Mouse (Mus musculus): Measurements from ENCODE around the gene Slc16a10. TPM values are rescaled to one million over a fixed set of nuclear protein-coding genes. Genes with fewer than 3 reads are reported as not detected.
"Not testable (repeated sequence)": the region's sequence is repeated elsewhere in the genome, so short reads cannot be mapped to it uniquely, and the experiment has no call there.

The Slc16a10 gene
- total and polyA plus RNA-seq, 3 experiments: 4.1 to 10.4 (median 4.5) TPM

GRCm38 (mm10) chr10:40018261-40018860 is 123.7 kb downstream of the Slc16a10 start:
- no peak overlapping the region for H3K4me3 ChIP-seq (replicated peaks in 1 of 3; ENCODE audit: low read depth in 2 of 3, low read length in 2 of 3, poor library complexity in 1 of 3)
- no peak for TF ChIP-seq ZC3H11A (IDR thresholded peaks at IDR 0.05; ENCODE audit: low read depth, low read length)
- no peak for TF ChIP-seq NRF1 (IDR thresholded peaks at IDR 0.05; ENCODE audit: low read depth, low read length)
- no peak for TF ChIP-seq RAD21 (IDR thresholded peaks at IDR 0.05; ENCODE audit: low read depth, low read length)
- no peak for TF ChIP-seq MYC (IDR thresholded peaks at IDR 0.05; ENCODE audit: low read depth, low read length)
- no peak for TF ChIP-seq ZKSCAN1 (IDR thresholded peaks at IDR 0.05; ENCODE audit: borderline replicate concordance, low read depth, low read length)
- TF ChIP-seq RCOR1 (conservative IDR thresholded peaks at IDR 0.05; ENCODE audit: low read depth, low read length): no peak
- no peak for TF ChIP-seq IRF4 (IDR thresholded peaks at IDR 0.05; ENCODE audit: low read depth, low read length)
- no peak for TF ChIP-seq POLR2AphosphoS2 (IDR thresholded peaks at IDR 0.05; ENCODE audit: low read depth, low read length)
- TF ChIP-seq ETS1 (conservative IDR thresholded peaks at IDR 0.05; ENCODE audit: low read depth, low read length): no peak
- no peak for TF ChIP-seq KAT2A (IDR thresholded peaks at IDR 0.05; ENCODE audit: insufficient replicate concordance, low read length)

GRCm38 (mm10) chr10:40009591-40009990 is 132.5 kb downstream of the Slc16a10 start:
- Histone ChIP-seq H3K4me1 (ENCODE audit: control insufficient read depth in 1 of 2, insufficient read depth in 2 of 2) (no peaks in the 10 kb centered on the region), H3K79me2 (replicated peaks; ENCODE audit: control insufficient read depth, extremely low read depth, insufficient read depth, poor library complexity, severe bottlenecking) (no peaks in the 10 kb centered on the region), H3K4me2 (ENCODE audit: insufficient read depth, low read depth, poor library complexity, severe bottlenecking) (no peak overlapping the region), H3K4me3 (replicated peaks in 1 of 3; ENCODE audit: low read depth in 2 of 3, low read length in 2 of 3, poor library complexity in 1 of 3) (no peak overlapping the region), H3K9ac (ENCODE audit: insufficient read depth, low read depth) (no peak overlapping the region), H3K27ac (ENCODE audit: insufficient read depth, low read depth) (no peak overlapping the region), H3K9me3 (replicated peaks; ENCODE audit: low read length) (no peaks in the 10 kb centered on the region), H3K27me3 (replicated peaks) (no peaks in the 10 kb centered on the region), H3K36me3 (replicated peaks in 1 of 2; ENCODE audit: control insufficient read depth in 1 of 2, insufficient read depth in 1 of 2, low read length in 1 of 2) (no peaks in the 10 kb centered on the region)
- TF ChIP-seq JUND (conservative IDR thresholded peaks at IDR 0.05; ENCODE audit: low read depth, low read length) (no peak), MAZ (IDR thresholded peaks at IDR 0.05; ENCODE audit: low read depth, low read length) (no peak), GABPA (IDR thresholded peaks at IDR 0.05; ENCODE audit: insufficient replicate concordance, low read depth, low read length) (no peak), SMC3 (IDR thresholded peaks at IDR 0.05; ENCODE audit: low read depth, low read length) (no peak)
- dilution Hi-C loops (cut with MboI; ENCODE audit: extremely low pct_ligation_motif_present, extremely low pct_unique_long_range_greater_than_20kb, low sequenced_read_pairs) (no loop called here), in situ Hi-C loops (cut with MboI; ENCODE audit: low pct_ligation_motif_present, low pct_unique_long_range_greater_than_20kb, low sequenced_read_pairs) (no loop called here)
- DNase-seq (ENCODE audit: extremely low read depth): no peak

More at GRCm38 (mm10) chr10:40018261-40018860, 123.7 kb downstream of the Slc16a10 start:
- Histone ChIP-seq H3K27ac (ENCODE audit: insufficient read depth, low read depth) (no peak overlapping the region), H3K36me3 (replicated peaks in 1 of 2; ENCODE audit: control insufficient read depth in 1 of 2, insufficient read depth in 1 of 2, low read length in 1 of 2) (no peaks in the 10 kb centered on the region), H3K9me3 (replicated peaks; ENCODE audit: low read length) (no peaks in the 10 kb centered on the region), H3K9ac (ENCODE audit: insufficient read depth, low read depth) (no peak overlapping the region), H3K27me3 (replicated peaks) (no peaks in the 10 kb centered on the region), H3K4me1 (ENCODE audit: control insufficient read depth in 1 of 2, insufficient read depth in 2 of 2) (peaks cover 0 to 3% of the 10 kb centered on the region in 2 experiments; a peak in 1 of 4 replicates), H3K4me2 (ENCODE audit: insufficient read depth, low read depth, poor library complexity, severe bottlenecking) (no peak overlapping the region), H3K79me2 (replicated peaks; ENCODE audit: control insufficient read depth, extremely low read depth, insufficient read depth, poor library complexity, severe bottlenecking) (no peaks in the 10 kb centered on the region)
- in situ Hi-C loops (cut with MboI; ENCODE audit: low pct_ligation_motif_present, low pct_unique_long_range_greater_than_20kb, low sequenced_read_pairs) (no loop called here), dilution Hi-C loops (cut with MboI; ENCODE audit: extremely low pct_ligation_motif_present, extremely low pct_unique_long_range_greater_than_20kb, low sequenced_read_pairs) (no loop called here)
- no peak for DNase-seq (ENCODE audit: extremely low read depth)

DNA sequence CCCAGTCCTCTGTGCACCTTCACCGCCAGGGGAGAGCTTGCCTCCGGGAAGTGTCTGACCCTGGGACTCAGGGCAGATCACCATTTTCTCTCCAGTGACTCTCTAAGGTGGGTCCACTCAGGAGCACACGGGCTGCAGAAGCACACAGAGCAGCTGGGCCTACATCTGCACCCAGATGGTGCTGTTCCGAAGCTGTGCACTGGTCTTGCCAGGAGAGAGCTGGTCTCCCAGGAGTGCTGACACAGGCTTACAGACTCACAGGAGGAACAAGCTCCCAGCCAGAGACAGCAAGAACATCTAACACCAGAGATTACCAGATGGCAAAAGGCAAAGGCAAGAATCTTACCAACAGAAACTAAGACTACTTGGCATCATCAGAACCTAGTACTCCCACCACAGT is 133.2 kb downstream of the Slc16a10 start:
- H3K27ac ChIP-seq (ENCODE audit: insufficient read depth, low read depth); H3K4me3 ChIP-seq (replicated peaks in 1 of 3; ENCODE audit: low read depth in 2 of 3, low read length in 2 of 3, poor library complexity in 1 of 3); H3K79me2 ChIP-seq (replicated peaks; ENCODE audit: control insufficient read depth, extremely low read depth, insufficient read depth, poor library complexity, severe bottlenecking); H3K4me1 ChIP-seq (ENCODE audit: control insufficient read depth in 1 of 2, insufficient read depth in 2 of 2); H3K9me3 ChIP-seq (replicated peaks; ENCODE audit: low read length); H3K27me3 ChIP-seq (replicated peaks); DNase-seq (ENCODE audit: extremely low read depth); H3K9ac ChIP-seq (ENCODE audit: insufficient read depth, low read depth); in situ Hi-C loops (cut with MboI; ENCODE audit: low pct_ligation_motif_present, low pct_unique_long_range_greater_than_20kb, low sequenced_read_pairs); dilution Hi-C loops (cut with MboI; ENCODE audit: extremely low pct_ligation_motif_present, extremely low pct_unique_long_range_greater_than_20kb, low sequenced_read_pairs); H3K36me3 ChIP-seq (replicated peaks in 1 of 2; ENCODE audit: control insufficient read depth in 1 of 2, insufficient read depth in 1 of 2, low read length in 1 of 2); H3K4me2 ChIP-seq (ENCODE audit: insufficient read depth, low read depth, poor library complexity, severe bottlenecking): not testable (repeated sequence)

Measured in CH12.LX (cell line).